Mouse (Mus musculus): ENCODE measurements around the gene Arhgap44.

DNA sequence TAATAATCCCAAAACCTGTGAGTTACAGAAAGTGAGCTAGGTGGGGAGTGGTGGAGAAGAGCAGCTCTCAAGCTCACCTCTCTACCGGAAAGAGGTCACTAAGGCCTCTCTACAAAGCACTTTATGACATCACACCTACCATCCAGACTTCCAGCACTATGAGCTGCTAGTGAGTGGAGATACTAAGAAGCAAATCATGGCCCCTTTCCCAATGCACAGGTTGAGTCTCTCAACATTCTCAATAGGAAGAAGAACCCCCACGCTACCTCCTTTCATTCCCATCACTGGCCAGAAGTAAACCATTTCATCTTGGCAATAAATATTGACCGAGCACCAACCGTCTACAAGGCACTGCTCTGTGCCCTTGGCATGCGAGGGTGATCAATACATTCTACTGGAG lies 3.0 kb downstream of the Arhgap44 start, which contains the start of gene 1700086D15Rik:
- TF ChIP-seq POLR2A (IDR thresholded peaks at IDR 0.05; ENCODE audit: insufficient read length, low read depth) (no peak), MYOG (IDR thresholded peaks at IDR 0.05; ENCODE audit: control insufficient read depth in 1 of 3, insufficient read depth in 1 of 3, insufficient read length in 2 of 3, low read depth in 2 of 3) (no peak), POLR2AphosphoS2 (IDR thresholded peaks at IDR 0.05; ENCODE audit: insufficient read length, low read depth) (no peak), TCF3 (IDR thresholded peaks at IDR 0.05; ENCODE audit: insufficient read length, low read depth) (no peak)

Data from myocyte (in vitro differentiated cells).